Mouse (Mus musculus): ENCODE measurements around the gene Slc25a24. TPM values are rescaled to one million over a fixed set of nuclear protein-coding genes. Genes with fewer than 3 reads are reported as not detected.

Slc25a24 gene
- 29.5 and 30.7 TPM in 2 replicates for polyA plus RNA-seq (2015; fragmentation: Nextera tagmentation; extraction: Ambion mirVana)

GRCm38 (mm10) chr3:109122641-109123530 lies at the start of gene Slc25a24:
TSS of gene Slc25a24 (plus strand) at chr3:109123149.
- ATAC-seq (ENCODE audit: borderline replicate concordance, extremely low read depth, low FRiP score, low TSS enrichment), result peak; percentile 92
- Histone ChIP-seq H3K4me3 (peak within 1 kb of the TSS; percentile 83), H3K9me3 (no peaks in the 10 kb centered on the region)

GRCm38 (mm10) chr3:109080169-109080568 lies 42.8 kb upstream of the Slc25a24 start, which contains the start of gene Slc25a54:
TSS of gene Slc25a54 (plus strand) at chr3:109080469.
- no peaks in the 10 kb centered on the region for H3K27me3 ChIP-seq
- no peaks in the 10 kb centered on the region for H3K4me1 ChIP-seq
- ATAC-seq (ENCODE audit: borderline replicate concordance, extremely low read depth, low FRiP score, low TSS enrichment), result no peak
- H3K36me3 ChIP-seq, result no peaks in the 10 kb centered on the region
- H3K27ac ChIP-seq, result no peak within 1 kb of the TSS
- 90% methylated on average over 17 of the region's 17 CpGs for WGBS
- no peak within 1 kb of the TSS for H3K4me2 ChIP-seq
- no peak within 1 kb of the TSS for H3K4me3 ChIP-seq
- no peak within 1 kb of the TSS for H3K9ac ChIP-seq
- no peaks in the 10 kb centered on the region for H3K9me3 ChIP-seq

More at GRCm38 (mm10) chr3:109122641-109123530, at the start of gene Slc25a24:
- Histone ChIP-seq H3K27me3 (no peaks in the 10 kb centered on the region), H3K4me2 (peak within 1 kb of the TSS; percentile 60), H3K27ac (peak within 1 kb of the TSS; percentile 91), H3K9ac (peak within 1 kb of the TSS; percentile 90), H3K4me1 (peaks cover 22% of the 10 kb centered on the region), H3K36me3 (peaks cover 3% of the 10 kb centered on the region; the same call in 1 of the 2 replicates)
- WGBS, result 2% methylated on average over 25 of the region's 49 CpGs

- no peak overlapping the region for H3K27ac ChIP-seq
- no peaks in the 10 kb centered on the region for H3K36me3 ChIP-seq
- H3K4me1 ChIP-seq, result no peaks in the 10 kb centered on the region
- H3K27me3 ChIP-seq, result no peaks in the 10 kb centered on the region
- 94% methylated on average over 2 of the region's 2 CpGs for WGBS
- no peak for ATAC-seq (ENCODE audit: borderline replicate concordance, extremely low read depth, low FRiP score, low TSS enrichment)
- H3K9ac ChIP-seq, result no peak overlapping the region
- no peak overlapping the region for H3K4me2 ChIP-seq
- no peak overlapping the region for H3K4me3 ChIP-seq
- H3K9me3 ChIP-seq, result no peaks in the 10 kb centered on the region
Observed at GRCm38 (mm10) chr3:109084418-109084817, 38.5 kb upstream of the Slc25a24 start.

- Histone ChIP-seq H3K9me3 (no peaks in the 10 kb centered on the region), H3K27ac (no peak overlapping the region), H3K4me3 (no peak overlapping the region), H3K4me1 (no peaks in the 10 kb centered on the region), H3K4me2 (no peak overlapping the region), H3K27me3 (no peaks in the 10 kb centered on the region), H3K9ac (no peak overlapping the region), H3K36me3 (no peaks in the 10 kb centered on the region)
- 11% methylated on average over 2 of the region's 2 CpGs for WGBS
- ATAC-seq (ENCODE audit: borderline replicate concordance, extremely low read depth, low FRiP score, low TSS enrichment), result no peak
Observed at GRCm38 (mm10) chr3:109088460-109088859, 34.5 kb upstream of the Slc25a24 start.

GRCm38 (mm10) chr3:109104702-109105101 lies 18.2 kb upstream of the Slc25a24 start:
- no peak for ATAC-seq (ENCODE audit: borderline replicate concordance, extremely low read depth, low FRiP score, low TSS enrichment)
- H3K9ac ChIP-seq, result no peak overlapping the region
- no peaks in the 10 kb centered on the region for H3K9me3 ChIP-seq
- H3K4me1 ChIP-seq, result no peaks in the 10 kb centered on the region
- H3K4me3 ChIP-seq, result no peak overlapping the region
- WGBS, result 55% methylated on average over 8 of the region's 8 CpGs
- H3K4me2 ChIP-seq, result no peak overlapping the region
- H3K27me3 ChIP-seq, result no peaks in the 10 kb centered on the region
- no peak overlapping the region for H3K27ac ChIP-seq
- H3K36me3 ChIP-seq, result no peaks in the 10 kb centered on the region

- H3K9ac ChIP-seq, result no peak overlapping the region
- no peak overlapping the region for H3K27ac ChIP-seq
- no peaks in the 10 kb centered on the region for H3K9me3 ChIP-seq
- no peaks in the 10 kb centered on the region for H3K36me3 ChIP-seq
- no peak for ATAC-seq (ENCODE audit: borderline replicate concordance, extremely low read depth, low FRiP score, low TSS enrichment)
- H3K4me3 ChIP-seq, result no peak overlapping the region
- no peaks in the 10 kb centered on the region for H3K27me3 ChIP-seq
- H3K4me1 ChIP-seq, result no peaks in the 10 kb centered on the region
- no peak overlapping the region for H3K4me2 ChIP-seq
Observed at GRCm38 (mm10) chr3:109117136-109117535, 5.8 kb upstream of the Slc25a24 start.

GRCm38 (mm10) chr3:109119562-109119961 lies 3.4 kb upstream of the Slc25a24 start:
- no peak overlapping the region for H3K4me2 ChIP-seq
- no peaks in the 10 kb centered on the region for H3K9me3 ChIP-seq
- H3K36me3 ChIP-seq, result no peaks in the 10 kb centered on the region
- no peak for ATAC-seq (ENCODE audit: borderline replicate concordance, extremely low read depth, low FRiP score, low TSS enrichment)
- H3K9ac ChIP-seq, result no peak overlapping the region
- no peak overlapping the region for H3K4me3 ChIP-seq
- 79% methylated on average over 5 of the region's 5 CpGs for WGBS
- no peak overlapping the region for H3K27ac ChIP-seq
- peaks cover 14% of the 10 kb centered on the region for H3K4me1 ChIP-seq
- no peaks in the 10 kb centered on the region for H3K27me3 ChIP-seq

- no peaks in the 10 kb centered on the region for H3K36me3 ChIP-seq
- H3K9ac ChIP-seq, result no peak overlapping the region
- H3K27me3 ChIP-seq, result no peaks in the 10 kb centered on the region
- ATAC-seq (ENCODE audit: borderline replicate concordance, extremely low read depth, low FRiP score, low TSS enrichment), result no peak
- peaks cover 14% of the 10 kb centered on the region for H3K4me1 ChIP-seq
- WGBS, result 71% methylated on average over 5 of the region's 5 CpGs
- no peak overlapping the region for H3K27ac ChIP-seq
- no peak overlapping the region for H3K4me2 ChIP-seq
- no peaks in the 10 kb centered on the region for H3K9me3 ChIP-seq
- no peak overlapping the region for H3K4me3 ChIP-seq
Observed at GRCm38 (mm10) chr3:109119973-109120372, 3.0 kb upstream of the Slc25a24 start.

GRCm38 (mm10) chr3:109123531-109123981 lies 607 bp downstream of the Slc25a24 start:
- 2% methylated on average over 8 of the region's 8 CpGs for WGBS
- peak; percentile 12; the same call in 1 of the 2 replicates for ATAC-seq (ENCODE audit: borderline replicate concordance, extremely low read depth, low FRiP score, low TSS enrichment)
- H3K4me2 ChIP-seq, result peak overlapping the region; percentile 60
- peak overlapping the region; percentile 91 for H3K27ac ChIP-seq
- peaks cover 5% of the 10 kb centered on the region; the same call in 1 of the 2 replicates for H3K36me3 ChIP-seq
- no peaks in the 10 kb centered on the region for H3K9me3 ChIP-seq
- H3K9ac ChIP-seq, result peak overlapping the region; percentile 90
- H3K4me1 ChIP-seq, result peaks cover 22% of the 10 kb centered on the region
- H3K27me3 ChIP-seq, result no peaks in the 10 kb centered on the region
- H3K4me3 ChIP-seq, result peak overlapping the region; percentile 83

GRCm38 (mm10) chr3:109124091-109124490 lies 1.1 kb downstream of the Slc25a24 start:
- Histone ChIP-seq H3K27ac (peak overlapping the region; percentile 91), H3K9ac (no peak overlapping the region), H3K36me3 (peaks cover 5% of the 10 kb centered on the region; the same call in 1 of the 2 replicates), H3K9me3 (no peaks in the 10 kb centered on the region), H3K27me3 (no peaks in the 10 kb centered on the region), H3K4me2 (peak overlapping the region; percentile 60), H3K4me1 (peaks cover 22% of the 10 kb centered on the region), H3K4me3 (peak overlapping the region; percentile 83)
- WGBS, result 28% methylated on average over 4 of the region's 4 CpGs
- no peak for ATAC-seq (ENCODE audit: borderline replicate concordance, extremely low read depth, low FRiP score, low TSS enrichment)

GRCm38 (mm10) chr3:109125531-109125930 lies 2.6 kb downstream of the Slc25a24 start:
- H3K4me3 ChIP-seq, result no peak overlapping the region
- H3K9ac ChIP-seq, result no peak overlapping the region
- H3K4me1 ChIP-seq, result peaks cover 31% of the 10 kb centered on the region
- ATAC-seq (ENCODE audit: borderline replicate concordance, extremely low read depth, low FRiP score, low TSS enrichment), result no peak
- H3K27ac ChIP-seq, result no peak overlapping the region
- peaks cover 5% of the 10 kb centered on the region; the same call in 1 of the 2 replicates for H3K36me3 ChIP-seq
- no peaks in the 10 kb centered on the region for H3K9me3 ChIP-seq
- H3K27me3 ChIP-seq, result no peaks in the 10 kb centered on the region
- 55% methylated on average over 6 of the region's 6 CpGs for WGBS
- no peak overlapping the region for H3K4me2 ChIP-seq

GRCm38 (mm10) chr3:109129768-109130167 lies 6.8 kb downstream of the Slc25a24 start:
- peaks cover 17% of the 10 kb centered on the region for H3K4me1 ChIP-seq
- H3K36me3 ChIP-seq, result peaks cover 15% of the 10 kb centered on the region
- H3K4me2 ChIP-seq, result no peak overlapping the region
- no peak overlapping the region for H3K4me3 ChIP-seq
- ATAC-seq (ENCODE audit: borderline replicate concordance, extremely low read depth, low FRiP score, low TSS enrichment), result no peak
- no peaks in the 10 kb centered on the region for H3K9me3 ChIP-seq
- no peak overlapping the region for H3K9ac ChIP-seq
- 43% methylated on average over 5 of the region's 5 CpGs for WGBS
- H3K27me3 ChIP-seq, result no peaks in the 10 kb centered on the region
- H3K27ac ChIP-seq, result no peak overlapping the region

Data from lung, embryonic 15.5 days (tissue).